Mouse (Mus musculus) large intestine, adult 2 months (tissue): ENCODE results near the gene Cyb5b. TPM values are rescaled to one million over a fixed set of nuclear protein-coding genes. Genes with fewer than 3 reads are reported as not detected.

ENCODE experiments used
- DNase-seq: peaks from one replicate; pipeline ENCODE4 v3.0.0-alpha.2; 2012; ENCODE audit warnings: low read depth, low spot score
- WGBS: fragments of 180-500 bp; shearing (Covaris S2); methylation state at CpG from one replicate; pipeline ENCODE4 v1.1.7; 2018; 5-methylcytosine and 5-hydroxymethylcytosine counted together
- polyA plus RNA-seq: library from polyadenylated mRNA; depleted of rRNA; stranded (reverse); fragments of >200 nt; gene quantifications from 2 replicates; pipeline ENCODE4 v1.2.3, GENCODE M21; 2012

The Cyb5b gene
- polyA plus RNA-seq, 1 experiment, result 107 TPM

- 37% methylated on average over 8 of the region's 8 CpGs for WGBS
- no peak for DNase-seq
These were observed 21.0 kb upstream of the Cyb5b start for GRCm38 (mm10) chr8:107129171-107130025.

- DNase-seq, result no peak
- WGBS, result 65% methylated on average over 6 of the region's 6 CpGs
These were observed 20.4 kb upstream of the Cyb5b start for GRCm38 (mm10) chr8:107130028-107130427.

GRCm38 (mm10) chr8:107132581-107133491 is 17.6 kb upstream of the Cyb5b start:
- no peak for DNase-seq
- 86% methylated on average over 24 of the region's 24 CpGs for WGBS

- no peak for DNase-seq
These were observed 16.6 kb upstream of the Cyb5b start for GRCm38 (mm10) chr8:107133881-107134280.

GRCm38 (mm10) chr8:107136003-107136612 is 14.3 kb upstream of the Cyb5b start:
- WGBS, result 68% methylated on average over 8 of the region's 8 CpGs

More at GRCm38 (mm10) chr8:107133881-107134280, 16.6 kb upstream of the Cyb5b start:
- WGBS, result 31% methylated on average over 6 of the region's 6 CpGs

GRCm38 (mm10) chr8:107137591-107137990 is 12.8 kb upstream of the Cyb5b start:
- DNase-seq, result no peak
- WGBS, result 80% methylated on average over 6 of the region's 6 CpGs

More at GRCm38 (mm10) chr8:107136003-107136612, 14.3 kb upstream of the Cyb5b start:
- no peak for DNase-seq

- 71% methylated on average over 5 of the region's 5 CpGs for WGBS
- no peak for DNase-seq
These were observed 12.1 kb upstream of the Cyb5b start for GRCm38 (mm10) chr8:107138338-107138737.

GRCm38 (mm10) chr8:107139704-107140470 is 10.6 kb upstream of the Cyb5b start:
- no peak for DNase-seq
- 23% methylated on average over 13 of the region's 13 CpGs for WGBS

- 29% methylated on average over 4 of the region's 4 CpGs for WGBS
- no peak for DNase-seq
These were observed 7.9 kb upstream of the Cyb5b start for GRCm38 (mm10) chr8:107142539-107142938.

GRCm38 (mm10) chr8:107143501-107143900 is 6.9 kb upstream of the Cyb5b start:
- 69% methylated on average over 4 of the region's 4 CpGs for WGBS
- DNase-seq, result no peak

- DNase-seq, result no peak
These were observed 4.3 kb upstream of the Cyb5b start for GRCm38 (mm10) chr8:107146186-107146585.

- DNase-seq, result no peak
- WGBS, result 79% methylated on average over 5 of the region's 5 CpGs
These were observed 1.6 kb upstream of the Cyb5b start for GRCm38 (mm10) chr8:107148802-107149201.

GRCm38 (mm10) chr8:107150057-107150403 is 410 bp upstream of the Cyb5b start:
- WGBS, result 10% methylated on average over 6 of the region's 6 CpGs
- DNase-seq, result no peak

GRCm38 (mm10) chr8:107151212-107151920 is 926 bp downstream of the Cyb5b start:
- DNase-seq, result no peak

GRCm38 (mm10) chr8:107153326-107154210 is 3.1 kb downstream of the Cyb5b start:
- no peak for DNase-seq
- WGBS, result 66% methylated on average over 14 of the region's 14 CpGs

More at GRCm38 (mm10) chr8:107151212-107151920, 926 bp downstream of the Cyb5b start:
- WGBS, result 25% methylated on average over 7 of the region's 7 CpGs

- DNase-seq, result no peak
These were observed 6.4 kb downstream of the Cyb5b start for GRCm38 (mm10) chr8:107156816-107157215.

- WGBS, result 26% methylated on average over 1 of the region's 1 CpGs
- no peak for DNase-seq
These were observed 7.4 kb downstream of the Cyb5b start for GRCm38 (mm10) chr8:107157836-107158235.

- DNase-seq, result no peak
These were observed 8.4 kb downstream of the Cyb5b start for GRCm38 (mm10) chr8:107158890-107159289.
